Mouse (Mus musculus) heart, embryonic 15.5 days (tissue): Measurements from ENCODE around the gene Cngb1. TPM values are rescaled to one million over a fixed set of nuclear protein-coding genes. Genes with fewer than 3 reads are reported as not detected.

Experiments used
- ATAC-seq: fragments of 200-750 bp; cut with Nextera tagmentation; replicated peaks from 2 replicates; pipeline ENCODE4 v1.8.0; 2017; ENCODE audit warnings: low read depth, moderate TSS enrichment; ENCODE audit not compliant: insufficient number of reproducible peaks, insufficient read depth, low FRiP score
- H3K27ac ChIP-seq: fragments of 300-500 bp; sonication (generic); 2 replicates; pipeline ENCODE4 v1.5.1; 2015; ENCODE audit warnings: mild to moderate bottlenecking, inconsistent platforms
- H3K27me3 ChIP-seq: fragments of 300-500 bp; sonication (generic); 2 replicates; pipeline ENCODE4 v1.6.1; 2015; ENCODE audit warnings: inconsistent platforms
- H3K36me3 ChIP-seq: fragments of 300-500 bp; sonication (generic); 2 replicates; pipeline ENCODE4 v1.6.1; 2015; ENCODE audit warnings: mild to moderate bottlenecking, inconsistent platforms
- H3K4me1 ChIP-seq: fragments of 300-500 bp; sonication (generic); replicated peaks from 2 replicates; pipeline ENCODE4 v1.6.1; 2015; ENCODE audit warnings: inconsistent platforms
- H3K4me2 ChIP-seq: fragments of 300-500 bp; sonication (generic); 2 replicates; pipeline ENCODE4 v1.6.1; 2015; ENCODE audit warnings: inconsistent platforms, mild to moderate bottlenecking, moderate library complexity
- H3K4me3 ChIP-seq: fragments of 300-500 bp; sonication (generic); 2 replicates; pipeline ENCODE4 v1.5.1; 2015; ENCODE audit warnings: mild to moderate bottlenecking, inconsistent platforms
- H3K9ac ChIP-seq: fragments of 300-500 bp; sonication (generic); 2 replicates; pipeline ENCODE4 v1.6.1; 2015; ENCODE audit warnings: mild to moderate bottlenecking, inconsistent platforms
- H3K9me3 ChIP-seq: fragments of 300-500 bp; sonication (generic); replicated peaks from 2 replicates; pipeline ENCODE4 v1.6.1; 2016; ENCODE audit warnings: inconsistent platforms
- WGBS: fragments of 180-500 bp; shearing (Covaris S2); methylation state at CpG from one replicate; pipeline ENCODE4 v1.1.7; 2015; ENCODE audit warnings: mixed read lengths; 5-methylcytosine and 5-hydroxymethylcytosine counted together
- polyA plus RNA-seq: library from polyadenylated mRNA; unstranded; fragments of >200 nt; fragmentation: Nextera tagmentation; extraction: Ambion mirVana; gene quantifications from 2 replicates; pipeline ENCODE4 v1.2.1, GENCODE M21; 2015

Cngb1 gene
- polyA plus RNA-seq, 1 experiment from 2014 or later, result 0.49 TPM

DNA sequence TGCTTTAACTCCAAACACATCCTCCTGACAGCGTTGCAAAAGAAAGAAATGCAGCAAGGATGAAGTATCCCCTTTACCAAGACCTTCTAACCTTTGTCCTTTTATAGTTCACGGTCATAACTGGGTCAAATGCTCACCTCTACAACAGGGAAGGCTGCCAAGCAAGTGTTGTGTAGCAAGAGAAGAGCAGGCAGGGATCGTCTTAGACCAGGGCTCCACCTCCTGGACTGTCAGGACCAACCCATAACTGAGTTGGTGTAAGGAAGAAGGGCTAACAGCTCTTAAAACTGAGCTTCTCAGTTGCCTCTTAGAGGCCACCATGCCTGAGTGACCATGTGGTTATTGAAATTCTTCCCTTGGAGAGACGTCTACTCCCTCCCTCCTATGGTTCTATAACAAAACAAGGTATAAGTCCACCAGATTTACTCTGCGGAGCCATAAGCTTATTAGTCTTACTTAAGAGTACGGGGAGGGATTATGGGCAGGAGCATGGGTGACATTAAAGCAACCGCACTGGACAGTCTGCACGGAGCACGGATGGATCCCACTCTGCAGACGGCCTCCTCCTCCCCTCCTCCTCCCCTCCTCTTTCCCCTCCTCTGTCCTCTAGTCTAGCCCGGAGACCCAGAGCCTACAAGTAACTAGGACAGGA, 90.5 kb downstream of the Cngb1 start:
- Histone ChIP-seq H3K27me3 (no peaks in the 10 kb centered on the region), H3K9ac (no peak overlapping the region), H3K4me1 (peaks cover 22% of the 10 kb centered on the region), H3K27ac (no peak overlapping the region), H3K9me3 (no peaks in the 10 kb centered on the region), H3K36me3 (no peaks in the 10 kb centered on the region), H3K4me3 (no peak overlapping the region), H3K4me2 (no peak overlapping the region)
- 76% methylated on average over 11 of the region's 11 CpGs for WGBS
- no peak for ATAC-seq

- Histone ChIP-seq H3K9ac (no peak overlapping the region), H3K4me1 (peaks cover 27% of the 10 kb centered on the region), H3K27ac (peak overlapping the region; percentile 70), H3K4me3 (no peak overlapping the region), H3K27me3 (no peaks in the 10 kb centered on the region), H3K4me2 (peak overlapping the region; percentile 39), H3K9me3 (no peaks in the 10 kb centered on the region), H3K36me3 (no peaks in the 10 kb centered on the region)
- no peak for ATAC-seq
- WGBS, result 24% methylated on average over 11 of the region's 11 CpGs
Observed at GRCm38 (mm10) chr8:95209924-95210323, 96.5 kb downstream of the Cngb1 start.

DNA sequence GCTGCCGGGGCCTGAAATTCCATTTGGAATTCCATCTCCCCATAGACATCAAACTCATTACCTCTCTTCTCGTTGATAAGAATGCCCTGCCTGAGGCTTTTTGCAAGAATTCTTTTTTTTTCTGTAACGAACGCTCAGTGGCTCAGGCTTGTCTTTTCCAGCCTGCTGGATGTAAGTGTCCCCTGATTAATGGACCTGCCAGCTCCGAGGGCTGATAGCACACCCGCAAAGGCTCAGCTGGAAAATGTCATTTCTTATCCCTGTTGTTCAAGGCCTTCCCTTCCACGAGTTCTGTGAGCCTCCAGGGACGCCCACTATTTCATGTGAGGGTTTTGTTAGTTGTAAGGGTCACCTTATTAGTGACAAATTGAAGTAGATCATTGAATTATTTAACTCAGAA, 100.4 kb downstream of the Cngb1 start:
- no peak for ATAC-seq
- Histone ChIP-seq H3K9ac (no peak overlapping the region), H3K27ac (peak overlapping the region; percentile 0; the same call in 1 of the 2 replicates)

GRCm38 (mm10) chr8:95204039-95204380, 102.4 kb downstream of the Cngb1 start:
- H3K4me1 ChIP-seq, result peaks cover 11% of the 10 kb centered on the region; the same call in 1 of the 2 replicates
- H3K4me2 ChIP-seq, result peak overlapping the region; percentile 19; the same call in 1 of the 2 replicates
- WGBS, result 16% methylated on average over 10 of the region's 10 CpGs
- no peak overlapping the region for H3K27ac ChIP-seq
- H3K36me3 ChIP-seq, result no peaks in the 10 kb centered on the region
- H3K27me3 ChIP-seq, result no peaks in the 10 kb centered on the region
- 0 out of 2 replicates have a peak, but pooled peaks have one; percentile 37 for ATAC-seq
- H3K4me3 ChIP-seq, result no peak overlapping the region
- no peaks in the 10 kb centered on the region for H3K9me3 ChIP-seq
- H3K9ac ChIP-seq, result no peak overlapping the region

More for the DNA sequence above, 100.4 kb downstream of the Cngb1 start:
- no peaks in the 10 kb centered on the region for H3K36me3 ChIP-seq
- H3K4me1 ChIP-seq, result peaks cover 22% of the 10 kb centered on the region
- no peak overlapping the region for H3K4me3 ChIP-seq
- WGBS, result 16% methylated on average over 8 of the region's 8 CpGs
- H3K27me3 ChIP-seq, result no peaks in the 10 kb centered on the region
- H3K4me2 ChIP-seq, result no peak overlapping the region
- H3K9me3 ChIP-seq, result no peaks in the 10 kb centered on the region

GRCm38 (mm10) chr8:95203326-95204038, 102.9 kb downstream of the Cngb1 start:
- no peak for ATAC-seq
- no peaks in the 10 kb centered on the region for H3K27me3 ChIP-seq
- peaks cover 11% of the 10 kb centered on the region; the same call in 1 of the 2 replicates for H3K4me1 ChIP-seq
- no peaks in the 10 kb centered on the region for H3K36me3 ChIP-seq
- no peaks in the 10 kb centered on the region for H3K9me3 ChIP-seq
- 55% methylated on average over 9 of the region's 9 CpGs for WGBS
- H3K4me2 ChIP-seq, result no peak overlapping the region
- H3K27ac ChIP-seq, result no peak overlapping the region
- H3K9ac ChIP-seq, result no peak overlapping the region
- no peak overlapping the region for H3K4me3 ChIP-seq

DNA sequence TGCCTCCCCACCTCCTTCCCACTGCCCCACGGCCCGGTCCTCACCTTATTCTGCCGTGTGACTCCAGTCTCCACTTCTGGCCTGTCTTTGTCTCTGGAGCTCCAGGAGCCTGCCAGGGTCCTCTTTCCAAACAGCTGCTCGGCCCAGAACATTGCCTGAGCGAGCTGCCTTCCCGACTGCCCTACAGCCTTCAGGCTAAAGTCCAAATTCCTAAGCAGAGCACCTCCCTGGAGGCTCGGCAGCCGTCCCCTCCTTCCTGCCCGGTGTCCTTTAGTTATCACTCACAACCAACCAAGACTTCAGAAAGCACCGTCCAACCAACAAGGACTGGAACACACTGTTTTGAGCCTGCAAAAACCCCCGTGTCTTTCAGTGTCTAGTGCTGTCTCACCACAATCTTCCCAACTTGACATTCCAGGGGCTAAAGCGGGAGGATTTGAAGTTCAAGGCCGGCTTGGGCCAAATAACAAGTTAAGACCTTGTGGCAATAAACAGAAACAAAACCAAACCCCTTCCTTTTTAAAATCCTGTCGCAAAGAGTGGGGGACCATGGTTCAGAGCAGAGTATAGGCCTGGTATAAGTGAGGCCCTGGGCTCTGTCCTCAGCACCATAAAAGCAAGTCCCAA, 103.6 kb downstream of the Cngb1 start, which contains the start of gene Kifc3:
Kifc3 (minus strand) TSS at position 164 of the 627 bp plus-strand sequence.
- Histone ChIP-seq H3K9ac (no peak within 1 kb of the TSS), H3K4me3 (no peak within 1 kb of the TSS), H3K4me2 (no peak within 1 kb of the TSS), H3K27ac (no peak within 1 kb of the TSS), H3K4me1 (peaks cover 11% of the 10 kb centered on the region; the same call in 1 of the 2 replicates), H3K9me3 (no peaks in the 10 kb centered on the region), H3K36me3 (no peaks in the 10 kb centered on the region), H3K27me3 (no peaks in the 10 kb centered on the region)
- 47% methylated on average over 14 of the region's 14 CpGs for WGBS
- ATAC-seq, result no peak

DNA sequence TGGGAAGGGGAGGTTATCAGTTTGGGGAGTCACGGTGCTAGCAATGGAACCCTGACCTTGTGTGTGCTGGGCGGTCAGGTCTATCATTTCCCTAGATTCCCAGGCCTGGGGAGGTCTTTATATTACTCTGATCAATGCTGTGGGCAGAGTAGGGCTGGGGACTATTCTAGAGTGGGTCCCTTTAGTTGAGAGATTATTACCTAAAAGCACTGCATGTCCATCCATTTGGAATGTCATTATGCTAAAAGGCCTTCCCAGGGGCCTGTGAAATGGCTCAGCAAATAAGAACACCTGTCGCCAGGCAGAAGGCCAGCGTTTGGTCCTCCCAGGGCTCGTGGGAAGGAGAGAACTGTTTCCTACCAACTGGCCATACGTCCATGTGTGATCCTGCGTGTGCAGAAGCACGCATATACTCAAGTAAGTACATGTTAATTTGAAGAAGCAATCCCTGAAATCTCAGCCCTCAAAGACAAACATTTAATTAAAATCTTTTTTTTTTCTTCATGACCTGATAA, 104.3 kb downstream of the Cngb1 start:
- no peak for ATAC-seq
- peaks cover 11% of the 10 kb centered on the region; the same call in 1 of the 2 replicates for H3K4me1 ChIP-seq
- H3K27ac ChIP-seq, result no peak overlapping the region
- H3K36me3 ChIP-seq, result no peaks in the 10 kb centered on the region
- H3K4me3 ChIP-seq, result no peak overlapping the region
- no peaks in the 10 kb centered on the region for H3K27me3 ChIP-seq
- no peak overlapping the region for H3K4me2 ChIP-seq
- H3K9me3 ChIP-seq, result no peaks in the 10 kb centered on the region
- no peak overlapping the region for H3K9ac ChIP-seq
- 83% methylated on average over 8 of the region's 8 CpGs for WGBS

- peaks cover 11% of the 10 kb centered on the region; the same call in 1 of the 2 replicates for H3K4me1 ChIP-seq
- H3K4me3 ChIP-seq, result no peak overlapping the region
- no peak overlapping the region for H3K27ac ChIP-seq
- 60% methylated on average over 7 of the region's 7 CpGs for WGBS
- H3K9me3 ChIP-seq, result no peaks in the 10 kb centered on the region
- H3K27me3 ChIP-seq, result no peaks in the 10 kb centered on the region
- H3K36me3 ChIP-seq, result no peaks in the 10 kb centered on the region
- no peak overlapping the region for H3K9ac ChIP-seq
- ATAC-seq, result no peak
- no peak overlapping the region for H3K4me2 ChIP-seq
Observed at GRCm38 (mm10) chr8:95201491-95201890, 104.9 kb downstream of the Cngb1 start.

DNA sequence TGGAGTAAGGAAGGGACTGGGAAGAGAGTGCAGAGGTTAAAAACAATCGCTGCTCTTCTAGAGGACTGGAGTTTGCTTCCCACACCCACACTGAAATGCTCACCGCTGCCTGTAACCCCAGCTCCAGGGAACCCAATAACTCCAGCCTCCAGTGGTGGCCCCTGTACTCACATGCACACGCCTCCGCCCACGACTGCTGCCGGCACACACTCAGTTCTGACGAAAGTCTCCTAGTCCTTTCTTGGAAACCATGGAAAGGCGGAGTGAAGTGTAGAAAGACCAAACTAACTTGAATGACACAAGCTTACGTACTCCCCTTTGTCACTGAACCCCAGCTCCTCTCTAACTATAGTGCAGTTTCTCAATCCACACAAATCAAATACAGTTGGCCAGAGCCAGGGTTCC, 106.4 kb downstream of the Cngb1 start:
- Histone ChIP-seq H3K27me3 (no peaks in the 10 kb centered on the region), H3K4me2 (no peak overlapping the region), H3K36me3 (no peaks in the 10 kb centered on the region), H3K27ac (no peak overlapping the region), H3K4me1 (peaks cover 11% of the 10 kb centered on the region; the same call in 1 of the 2 replicates), H3K4me3 (no peak overlapping the region), H3K9ac (no peak overlapping the region), H3K9me3 (no peaks in the 10 kb centered on the region)
- ATAC-seq, result no peak
- 71% methylated on average over 9 of the region's 9 CpGs for WGBS

- H3K36me3 ChIP-seq, result no peaks in the 10 kb centered on the region
- H3K4me1 ChIP-seq, result peaks cover 3% of the 10 kb centered on the region; the same call in 1 of the 2 replicates
- 49% methylated on average over 11 of the region's 11 CpGs for WGBS
- ATAC-seq, result no peak
- H3K9ac ChIP-seq, result no peak overlapping the region
- no peak overlapping the region for H3K4me3 ChIP-seq
- H3K9me3 ChIP-seq, result no peaks in the 10 kb centered on the region
- no peak overlapping the region for H3K27ac ChIP-seq
- H3K4me2 ChIP-seq, result no peak overlapping the region
- no peaks in the 10 kb centered on the region for H3K27me3 ChIP-seq
Observed at GRCm38 (mm10) chr8:95195728-95196127, 110.7 kb downstream of the Cngb1 start.

DNA sequence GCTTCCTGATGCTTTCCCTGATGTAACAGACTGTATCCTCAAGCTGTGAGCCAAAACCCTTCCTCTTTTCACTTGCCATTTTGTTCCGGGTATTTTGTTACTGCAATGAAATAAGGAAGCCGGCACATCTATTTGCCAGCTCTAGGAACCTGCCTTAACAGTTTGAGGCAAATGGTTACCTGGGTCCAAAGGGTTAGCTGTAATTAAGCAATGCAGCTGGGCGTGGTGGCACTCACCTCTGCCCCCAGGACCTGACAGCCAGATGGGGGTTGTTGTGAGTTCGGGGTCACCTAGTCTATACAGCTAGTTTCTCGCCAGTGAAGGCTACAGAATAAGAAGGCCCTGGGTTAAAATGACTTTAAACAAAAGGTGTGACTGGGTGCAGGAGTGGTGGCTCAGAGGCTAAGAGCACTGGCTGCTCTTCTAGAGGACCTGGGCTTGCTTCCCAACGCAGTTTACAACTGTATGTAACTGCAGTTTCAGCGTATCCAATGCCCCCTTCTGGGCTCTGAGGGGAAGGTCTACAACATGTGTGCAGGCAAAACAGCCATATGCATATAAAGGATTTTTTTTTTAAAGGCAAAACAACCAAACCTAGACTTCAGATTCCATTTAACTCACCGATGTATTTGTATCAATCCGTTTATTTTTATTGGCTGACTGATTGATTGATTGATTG, 114.7 kb downstream of the Cngb1 start:
- H3K27me3 ChIP-seq, result no peaks in the 10 kb centered on the region
- H3K4me3 ChIP-seq, result no peak overlapping the region
- H3K9ac ChIP-seq, result no peak overlapping the region
- no peak overlapping the region for H3K27ac ChIP-seq
- no peaks in the 10 kb centered on the region for H3K9me3 ChIP-seq
- ATAC-seq, result no peak
- H3K36me3 ChIP-seq, result no peaks in the 10 kb centered on the region
- 90% methylated on average over 9 of the region's 9 CpGs for WGBS
- no peak overlapping the region for H3K4me2 ChIP-seq
- no peaks in the 10 kb centered on the region for H3K4me1 ChIP-seq
